Mouse (Mus musculus): ENCODE results near the gene Elob.

Gene Elob

GRCm38 (mm10) chr17:23829064-23829619 is at the start of gene Elob:
TSS of gene Elob (minus strand) at chr17:23829136.
- peak; percentile 87 for DNase-seq

GRCm38 (mm10) chr17:23877166-23877565 is 48.2 kb upstream of the Elob start:
- no peak for DNase-seq

DNA sequence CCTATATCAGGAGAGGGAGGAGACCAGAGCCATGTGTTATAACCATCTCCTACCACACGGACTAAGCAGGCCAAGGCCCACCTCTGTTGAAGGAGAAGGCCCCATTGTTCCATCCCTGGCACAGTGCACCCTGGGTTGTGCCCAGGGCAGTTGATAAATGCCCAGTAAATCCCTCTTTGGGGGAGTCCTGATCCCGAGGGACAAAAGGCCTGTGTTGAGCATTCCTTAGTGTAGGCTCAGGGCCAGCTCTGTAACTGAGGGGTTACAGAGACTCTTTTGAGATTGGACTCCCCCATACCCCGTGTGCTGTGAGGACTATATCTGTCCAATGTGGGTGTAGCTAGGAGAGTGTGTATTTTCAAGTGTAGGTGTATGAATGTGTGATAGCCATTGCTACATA is 47.8 kb upstream of the Elob start:
- no peak for DNase-seq

GRCm38 (mm10) chr17:23873884-23874856 is 45.2 kb upstream of the Elob start:
- no peak for DNase-seq

- DNase-seq, result no peak
Measured at GRCm38 (mm10) chr17:23868513-23868912, 39.6 kb upstream of the Elob start.

DNA sequence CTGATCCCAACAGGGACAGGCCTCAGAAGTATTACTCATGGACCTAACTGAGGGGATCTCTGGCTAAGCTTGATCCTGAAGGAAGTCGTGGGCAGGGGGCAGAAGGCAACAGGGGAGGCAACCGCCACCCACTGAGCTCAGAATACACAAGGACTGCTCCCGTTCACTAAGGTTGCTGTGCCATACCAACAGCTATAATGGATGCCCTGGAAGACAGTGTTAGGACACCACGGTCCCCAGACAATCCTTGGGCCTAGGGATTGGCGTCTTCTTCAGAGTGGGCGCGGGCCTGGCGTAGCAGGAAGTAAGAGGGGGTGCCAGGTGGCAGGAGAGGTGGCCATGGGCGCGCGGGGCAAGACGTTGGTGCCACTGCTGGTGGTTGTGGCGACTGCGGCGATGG is 38.8 kb upstream of the Elob start, which contains the start of gene Prss21:
TSS of gene Prss21 (plus strand) at position 301 of the 400 bp plus-strand sequence.
- DNase-seq, result no peak

DNA sequence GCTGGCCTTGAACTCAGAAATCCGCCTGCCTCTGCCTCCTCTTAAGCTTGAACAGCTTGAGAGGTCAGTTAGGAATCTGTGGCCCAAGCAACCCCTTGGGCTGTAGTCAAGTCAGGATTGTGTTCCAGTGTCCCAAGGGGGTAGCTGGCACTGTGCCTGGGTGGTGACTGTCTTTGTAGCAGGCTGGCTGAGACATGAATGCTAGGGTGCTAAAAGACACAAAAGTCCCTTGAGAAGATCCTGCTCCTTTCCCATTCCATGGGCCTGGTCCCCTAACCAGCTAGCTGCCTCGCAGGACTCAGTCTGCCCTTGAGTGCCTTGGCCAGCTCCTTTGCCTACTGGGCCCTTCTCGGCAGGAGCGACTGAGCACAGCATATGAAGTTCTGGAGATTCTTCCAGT is 34.0 kb upstream of the Elob start:
- no peak for DNase-seq

DNA sequence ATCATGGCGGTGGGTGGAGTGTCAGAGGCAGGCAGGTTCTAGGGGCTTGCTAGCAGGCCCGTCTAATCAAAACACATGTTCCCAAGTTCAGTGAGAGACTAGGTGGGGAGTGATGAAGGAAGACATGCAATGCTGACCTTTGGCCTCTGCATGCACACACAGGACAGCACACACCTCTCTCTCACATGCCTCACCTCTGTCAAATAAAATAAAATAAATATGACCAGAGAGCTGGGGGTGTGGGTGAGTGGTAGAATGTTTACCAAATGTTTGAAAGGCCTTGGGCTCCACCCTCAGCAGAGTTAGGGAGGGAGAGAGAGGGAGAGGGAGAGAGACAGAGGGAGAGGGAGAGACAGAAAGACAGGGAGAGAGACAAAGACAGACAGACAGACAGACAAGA is 29.0 kb upstream of the Elob start:
- DNase-seq, result no peak

- no peak for DNase-seq
Measured at GRCm38 (mm10) chr17:23857193-23857592, 28.3 kb upstream of the Elob start.

GRCm38 (mm10) chr17:23854229-23854765 is 25.4 kb upstream of the Elob start:
- DNase-seq, result no peak

- peak; percentile 74 for DNase-seq
Measured at GRCm38 (mm10) chr17:23853292-23853691, 24.4 kb upstream of the Elob start.

DNA sequence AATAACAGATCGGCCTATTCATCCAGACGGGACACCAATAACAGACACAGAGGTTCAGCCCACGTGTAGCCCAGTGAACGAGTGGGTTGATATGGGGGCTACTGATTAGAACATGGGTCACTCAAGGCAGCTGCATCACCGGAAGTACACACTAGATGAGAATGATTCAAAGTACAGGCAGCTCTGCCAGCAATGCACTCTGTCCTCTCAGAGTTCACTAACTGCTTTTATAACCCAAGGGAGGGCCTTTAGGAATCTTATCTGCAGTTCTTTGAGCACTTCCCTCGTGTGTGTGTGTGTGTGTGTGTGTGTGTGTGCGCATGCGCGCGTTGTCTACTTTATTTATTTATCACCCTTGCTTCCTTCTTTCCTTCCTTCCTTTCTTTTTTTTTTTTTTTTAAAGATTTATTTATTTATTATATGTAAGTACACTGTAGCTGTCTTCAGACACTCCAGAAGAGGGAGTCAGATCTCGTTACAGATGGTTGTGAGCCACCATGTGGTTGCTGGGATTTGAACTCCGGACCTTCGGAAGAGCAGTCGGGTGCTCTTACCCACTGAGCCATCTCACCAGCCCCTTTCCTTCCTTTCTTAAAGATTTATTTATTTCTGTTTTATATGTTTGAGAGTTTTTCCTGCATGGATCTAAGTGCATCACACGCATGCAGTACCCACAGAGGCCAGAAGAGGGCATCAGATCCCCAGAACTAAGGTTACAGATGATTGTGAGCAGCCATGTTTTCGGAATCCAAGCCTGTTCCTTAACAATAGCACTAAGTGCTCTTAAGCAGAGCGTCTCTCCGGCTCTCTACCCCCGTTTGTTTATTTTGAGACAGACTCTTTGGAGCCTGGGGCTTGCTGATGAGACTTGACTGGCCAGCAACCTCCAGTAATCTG is 22.2 kb upstream of the Elob start:
- DNase-seq, result peak; percentile 61

GRCm38 (mm10) chr17:23850028-23850427 is 21.1 kb upstream of the Elob start:
- no peak for DNase-seq

DNA sequence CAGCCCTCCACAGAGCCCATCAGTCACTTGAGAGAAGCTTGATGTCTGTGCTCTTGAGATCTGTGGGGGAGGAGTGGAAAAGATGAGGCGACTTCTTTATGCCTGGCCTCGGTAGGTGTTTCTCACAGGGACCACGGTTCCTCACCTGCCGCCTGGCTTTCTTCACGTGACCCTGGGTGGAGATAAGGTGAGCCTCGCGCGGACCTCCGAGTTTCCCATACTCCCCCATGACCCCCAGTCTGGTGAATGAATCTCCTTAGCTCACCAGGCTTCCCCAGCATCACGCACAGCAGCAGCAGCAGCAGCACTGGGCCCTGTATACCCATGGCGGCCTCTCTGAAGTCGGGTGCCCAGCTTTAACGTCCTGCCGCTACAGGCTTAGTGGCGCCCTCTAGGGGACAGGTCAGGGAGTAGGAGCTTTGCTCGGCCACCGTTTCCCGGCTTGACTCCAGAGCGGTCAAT is 14.9 kb upstream of the Elob start, which contains the start of the genes Prss32 and Prss41:
TSS of gene Prss32 (plus strand) at position 44 of the 462 bp plus-strand sequence.
TSS of gene Prss41 (minus strand) at position 361 of the 462 bp plus-strand sequence.
- peak; percentile 77 for DNase-seq

DNA sequence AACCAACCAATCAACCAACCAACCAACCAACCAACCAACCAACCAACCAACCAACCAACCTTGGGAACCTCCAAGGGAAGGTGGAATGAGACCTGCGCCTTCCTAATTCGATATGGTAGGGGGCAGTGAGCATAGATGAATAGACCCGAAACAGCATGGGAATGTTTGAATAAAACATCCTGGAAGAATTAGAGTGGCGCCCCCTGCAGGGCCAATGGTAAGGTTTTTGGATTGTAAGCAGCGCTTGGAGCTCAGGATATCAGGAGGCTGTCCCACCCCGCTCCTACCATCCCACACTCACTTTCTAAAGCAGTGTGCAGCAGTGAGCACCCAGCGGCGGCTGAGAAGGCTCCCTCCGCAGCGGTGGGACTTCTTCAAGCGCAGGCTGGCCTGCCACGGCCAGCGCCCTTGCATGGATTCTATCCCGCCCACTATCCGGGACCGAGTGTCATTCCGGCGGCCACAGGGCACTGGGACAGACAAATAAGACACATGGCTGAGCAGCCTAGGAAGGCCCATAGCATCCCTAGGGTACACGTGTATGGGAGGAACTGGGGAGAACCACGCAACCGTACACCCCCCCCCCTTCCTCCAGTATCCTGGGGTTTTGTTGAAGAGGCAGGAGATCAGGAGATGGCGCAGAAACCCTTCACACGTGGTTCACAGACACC is 14.3 kb upstream of the Elob start:
- no peak for DNase-seq

- peak; percentile 75 for DNase-seq
Measured at GRCm38 (mm10) chr17:23841145-23841544, 12.2 kb upstream of the Elob start.

DNA sequence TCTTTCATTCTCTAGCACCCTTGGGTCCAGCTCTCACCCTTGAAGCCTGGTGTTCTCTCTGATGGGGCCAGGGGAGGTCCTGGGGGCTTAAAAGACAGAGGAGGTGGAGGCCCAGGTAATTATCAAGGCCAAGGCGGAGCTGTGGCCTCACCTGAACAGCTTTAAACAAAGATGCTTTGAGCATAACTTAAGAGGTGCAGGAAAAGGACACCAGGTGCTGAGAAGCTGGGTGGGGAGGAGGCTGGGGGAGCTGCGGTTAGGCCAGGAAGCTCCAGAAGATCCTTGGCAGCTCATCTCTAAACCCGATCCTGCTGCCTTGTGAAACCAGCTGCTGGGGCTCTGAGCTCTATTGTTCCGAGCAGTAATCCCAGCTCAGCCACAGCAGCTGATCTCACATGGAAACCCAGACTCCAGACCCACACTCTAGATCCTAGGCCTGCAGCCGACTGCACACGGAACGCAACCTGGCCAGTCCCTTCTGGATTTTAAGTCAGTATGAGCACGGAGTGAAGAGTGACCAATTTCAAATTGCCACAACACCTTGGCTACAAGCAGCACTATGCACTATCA is 7.2 kb upstream of the Elob start, which contains the start of gene Prss33:
TSS of gene Prss33 (minus strand) at position 51 of the 570 bp plus-strand sequence.
- DNase-seq, result no peak

- DNase-seq, result peak; percentile 8
Measured at GRCm38 (mm10) chr17:23831201-23831600, 2.3 kb upstream of the Elob start.

- peak; percentile 78 for DNase-seq
Measured at GRCm38 (mm10) chr17:23828271-23829001, 500 bp downstream of the Elob start.

DNA sequence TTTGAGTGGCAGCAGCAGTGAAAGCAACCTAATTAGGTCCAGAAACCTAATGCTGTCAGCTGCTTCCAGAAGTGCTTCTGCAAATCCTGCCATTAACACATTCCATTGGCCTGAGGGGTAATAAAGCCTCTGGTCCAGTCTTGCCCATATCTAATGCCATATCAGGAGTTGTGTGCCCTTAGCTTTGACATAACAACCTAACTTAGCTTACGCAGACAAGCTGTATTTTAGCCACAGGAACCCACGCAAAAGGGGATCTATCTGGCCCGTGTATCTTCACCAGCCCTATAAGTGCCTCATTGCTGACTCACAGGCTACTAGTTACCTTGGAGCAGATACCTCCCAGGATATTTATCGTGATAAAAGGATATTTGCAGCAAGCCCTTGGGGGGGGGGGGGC is 3.3 kb downstream of the Elob start:
- no peak for DNase-seq

DNA sequence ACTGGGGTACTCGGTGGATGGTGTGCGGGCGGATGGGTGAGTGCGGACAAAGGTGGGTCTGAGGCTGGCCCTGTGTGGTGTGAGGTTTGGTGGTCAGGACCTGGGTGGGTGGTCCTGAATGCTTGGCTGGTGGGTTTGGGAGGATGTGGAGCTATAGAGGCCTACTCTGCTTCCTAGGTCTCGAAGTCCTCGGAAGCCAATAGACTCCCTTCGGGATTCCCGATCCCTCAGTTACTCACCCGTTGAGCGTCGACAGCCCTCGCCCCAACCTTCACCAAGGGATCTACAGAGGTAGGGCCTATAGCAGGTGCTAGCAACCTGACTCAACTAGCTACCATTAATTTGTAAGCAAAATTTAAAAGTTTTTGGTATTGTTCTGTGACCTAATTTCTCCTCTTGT is 5.3 kb downstream of the Elob start:
- DNase-seq, result no peak

Data from thymus, postnatal 14 days (tissue).